Mouse (Mus musculus): ENCODE results near the gene Rad51c. TPM values are rescaled to one million over a fixed set of nuclear protein-coding genes. Genes with fewer than 3 reads are reported as not detected.
"Not testable (repeated sequence)": the region's sequence is repeated elsewhere in the genome, so short reads cannot be mapped to it uniquely, and the experiment has no call there.

Gene Rad51c
- polyA plus RNA-seq, 1 experiment from 2014 or later = 9.9 TPM

GRCm38 (mm10) chr11:87444735-87445428 lies 40.1 kb upstream of the Rad51c start:
- peak overlapping the region; percentile 39; the same call in 1 of the 2 replicates for H3K27ac ChIP-seq (replicated peaks)
- 6% methylated on average over 16 of the region's 16 CpGs for WGBS
- ATAC-seq (ENCODE audit: extremely low read depth, insufficient number of reproducible peaks, low FRiP score, low TSS enrichment) = no peak
- no peaks in the 10 kb centered on the region for H3K36me3 ChIP-seq
- peaks cover 7% of the 10 kb centered on the region for H3K27me3 ChIP-seq (replicated peaks)
- peak overlapping the region; percentile 59 for H3K9ac ChIP-seq
- H3K4me1 ChIP-seq = peaks cover 17% of the 10 kb centered on the region
- no peaks in the 10 kb centered on the region for H3K9me3 ChIP-seq
- peak overlapping the region; percentile 11; the same call in 1 of the 2 replicates for H3K4me3 ChIP-seq
- H3K4me2 ChIP-seq = peak overlapping the region; percentile 55

GRCm38 (mm10) chr11:87444056-87444455 lies 39.3 kb upstream of the Rad51c start:
- not testable (repeated sequence) for H3K36me3 ChIP-seq; H3K4me3 ChIP-seq; H3K9me3 ChIP-seq; ATAC-seq (ENCODE audit: extremely low read depth, insufficient number of reproducible peaks, low FRiP score, low TSS enrichment); H3K27me3 ChIP-seq (replicated peaks); H3K9ac ChIP-seq; H3K4me2 ChIP-seq
- Histone ChIP-seq H3K27ac (replicated peaks) (peak overlapping the region; percentile 24; the same call in 1 of the 2 replicates), H3K4me1 (peaks cover 17% of the 10 kb centered on the region)
- 67% methylated on average over 10 of the region's 10 CpGs for WGBS

GRCm38 (mm10) chr11:87443373-87443883 lies 38.7 kb upstream of the Rad51c start:
- WGBS = 0% methylated on average over 5 of the region's 5 CpGs
- peak; percentile 37; the same call in 1 of the 2 replicates for ATAC-seq (ENCODE audit: extremely low read depth, insufficient number of reproducible peaks, low FRiP score, low TSS enrichment)
- H3K9me3 ChIP-seq = no peaks in the 10 kb centered on the region
- H3K4me3 ChIP-seq = no peak overlapping the region
- peak overlapping the region; percentile 85 for H3K27ac ChIP-seq (replicated peaks)
- H3K4me2 ChIP-seq = peak overlapping the region; percentile 45
- H3K9ac ChIP-seq = no peak overlapping the region
- H3K4me1 ChIP-seq = peaks cover 17% of the 10 kb centered on the region
- H3K27me3 ChIP-seq (replicated peaks) = peaks cover 7% of the 10 kb centered on the region
- no peaks in the 10 kb centered on the region for H3K36me3 ChIP-seq

GRCm38 (mm10) chr11:87442643-87443372 lies 38.1 kb upstream of the Rad51c start:
- ATAC-seq (ENCODE audit: extremely low read depth, insufficient number of reproducible peaks, low FRiP score, low TSS enrichment) = peak; percentile 96
- peaks cover 16% of the 10 kb centered on the region for H3K4me1 ChIP-seq
- WGBS = under 1% methylated on average over 33 of the region's 62 CpGs
- peak overlapping the region; percentile 44 for H3K4me3 ChIP-seq
- H3K9ac ChIP-seq = peak overlapping the region; percentile 76
- peak overlapping the region; percentile 85; the same call in 1 of the 2 replicates for H3K27ac ChIP-seq (replicated peaks)
- not testable (repeated sequence) for H3K27me3 ChIP-seq (replicated peaks); H3K36me3 ChIP-seq; H3K9me3 ChIP-seq
- peak overlapping the region; percentile 68 for H3K4me2 ChIP-seq

GRCm38 (mm10) chr11:87439796-87440420 lies 35.2 kb upstream of the Rad51c start:
- H3K4me2 ChIP-seq = no peak overlapping the region
- H3K4me1 ChIP-seq = peaks cover 12% of the 10 kb centered on the region
- H3K4me3 ChIP-seq = no peak overlapping the region
- peaks cover 7% of the 10 kb centered on the region for H3K27me3 ChIP-seq (replicated peaks)
- no peak for ATAC-seq (ENCODE audit: extremely low read depth, insufficient number of reproducible peaks, low FRiP score, low TSS enrichment)
- H3K27ac ChIP-seq (replicated peaks) = no peak overlapping the region
- H3K9ac ChIP-seq = no peak overlapping the region
- H3K36me3 ChIP-seq = no peaks in the 10 kb centered on the region
- H3K9me3 ChIP-seq = no peaks in the 10 kb centered on the region
- 83% methylated on average over 10 of the region's 10 CpGs for WGBS

- Histone ChIP-seq H3K36me3 (no peaks in the 10 kb centered on the region), H3K27ac (replicated peaks) (no peak overlapping the region), H3K27me3 (replicated peaks) (peaks cover 1% of the 10 kb centered on the region), H3K4me2 (no peak overlapping the region), H3K4me3 (no peak overlapping the region), H3K9ac (no peak overlapping the region), H3K9me3 (no peaks in the 10 kb centered on the region), H3K4me1 (peaks cover 8% of the 10 kb centered on the region; the same call in 1 of the 2 replicates)
- no peak for ATAC-seq (ENCODE audit: extremely low read depth, insufficient number of reproducible peaks, low FRiP score, low TSS enrichment)
- whole genome bisulfite sequencing = 59% methylated on average over 5 of the region's 5 CpGs
Observed at GRCm38 (mm10) chr11:87436326-87437232, 31.8 kb upstream of the Rad51c start.

GRCm38 (mm10) chr11:87435107-87435506 lies 30.4 kb upstream of the Rad51c start:
- 95% methylated on average over 2 of the region's 2 CpGs for WGBS
- not testable (repeated sequence) for H3K36me3 ChIP-seq; H3K4me2 ChIP-seq; H3K4me3 ChIP-seq; H3K9ac ChIP-seq; H3K9me3 ChIP-seq; H3K27me3 ChIP-seq (replicated peaks); H3K4me1 ChIP-seq; H3K27ac ChIP-seq (replicated peaks); ATAC-seq (ENCODE audit: extremely low read depth, insufficient number of reproducible peaks, low FRiP score, low TSS enrichment)

- no peak overlapping the region; the same call in 1 of the 2 replicates for H3K9ac ChIP-seq
- peaks cover 8% of the 10 kb centered on the region; the same call in 1 of the 2 replicates for H3K4me1 ChIP-seq
- WGBS = 49% methylated on average over 6 of the region's 6 CpGs
- no peak overlapping the region for H3K4me3 ChIP-seq
- H3K36me3 ChIP-seq = no peaks in the 10 kb centered on the region
- H3K9me3 ChIP-seq = no peaks in the 10 kb centered on the region
- no peak for ATAC-seq (ENCODE audit: extremely low read depth, insufficient number of reproducible peaks, low FRiP score, low TSS enrichment)
- H3K4me2 ChIP-seq = no peak overlapping the region
- H3K27me3 ChIP-seq (replicated peaks) = no peaks in the 10 kb centered on the region
- no peak overlapping the region for H3K27ac ChIP-seq (replicated peaks)
Observed at GRCm38 (mm10) chr11:87432933-87433669, 28.3 kb upstream of the Rad51c start.

GRCm38 (mm10) chr11:87432447-87432846 lies 27.7 kb upstream of the Rad51c start:
- no peaks in the 10 kb centered on the region for H3K27me3 ChIP-seq (replicated peaks)
- no peak overlapping the region for H3K4me3 ChIP-seq
- H3K27ac ChIP-seq (replicated peaks) = no peak overlapping the region
- H3K4me1 ChIP-seq = peaks cover 13% of the 10 kb centered on the region; the same call in 1 of the 2 replicates
- ATAC-seq (ENCODE audit: extremely low read depth, insufficient number of reproducible peaks, low FRiP score, low TSS enrichment) = no peak
- 70% methylated on average over 1 of the region's 1 CpGs for WGBS
- no peaks in the 10 kb centered on the region for H3K9me3 ChIP-seq
- H3K36me3 ChIP-seq = no peaks in the 10 kb centered on the region
- H3K9ac ChIP-seq = no peak overlapping the region
- no peak overlapping the region for H3K4me2 ChIP-seq

GRCm38 (mm10) chr11:87431813-87432212 lies 27.1 kb upstream of the Rad51c start:
- H3K9ac ChIP-seq; H3K4me3 ChIP-seq; H3K36me3 ChIP-seq; H3K4me2 ChIP-seq; ATAC-seq (ENCODE audit: extremely low read depth, insufficient number of reproducible peaks, low FRiP score, low TSS enrichment); H3K27ac ChIP-seq (replicated peaks); H3K9me3 ChIP-seq; H3K27me3 ChIP-seq (replicated peaks): not testable (repeated sequence)
- WGBS = 86% methylated on average over 8 of the region's 8 CpGs
- peaks cover 16% of the 10 kb centered on the region; the same call in 1 of the 2 replicates for H3K4me1 ChIP-seq
